Mouse (Mus musculus) MEL (cell line): Measurements from ENCODE around the gene Snf8. TPM values are rescaled to one million over a fixed set of nuclear protein-coding genes. Genes with fewer than 3 reads are reported as not detected.

ENCODE experiments used
- DNase-seq: peaks from one replicate; pipeline ENCODE4 v3.0.0; 2011; ENCODE audit warnings: low read depth, low spot score
- H3K27ac ChIP-seq: 2 replicates; pipeline ENCODE4 v1.5.1; 2012; ENCODE audit warnings: low read depth, mild to moderate bottlenecking, control low read depth, low read length, moderate library complexity; ENCODE audit not compliant: control insufficient read depth
- H3K27me3 ChIP-seq, 2 experiments: fragments of 150-350 bp in 1 of 2; sonication (generic) in 1 of 2; 2 replicates each; pipeline ENCODE4 v1.6.1; 2012; ENCODE audit warnings: low read length in 2 of 2, mild to moderate bottlenecking in 2 of 2, improper control_type of control experiment in 1 of 2, moderate library complexity in 1 of 2; ENCODE audit not compliant: insufficient read depth in 2 of 2, control insufficient read depth in 1 of 2
- H3K36me3 ChIP-seq, 2 experiments: 2 replicates each; pipeline ENCODE4 v1.6.1; 2012 to 2014; ENCODE audit warnings: low read length in 2 of 2, improper control_type of control experiment in 1 of 2, inconsistent platforms in 1 of 2, mild to moderate bottlenecking in 1 of 2; ENCODE audit not compliant: insufficient read depth in 2 of 2, control insufficient read depth in 1 of 2
- H3K4me1 ChIP-seq, 2 experiments: fragments of 150-350 bp in 1 of 2; sonication (generic) in 1 of 2; 2 replicates each; pipeline ENCODE4 v1.6.1; 2012; ENCODE audit warnings: low read length in 2 of 2, improper control_type of control experiment in 1 of 2, mild to moderate bottlenecking in 1 of 2; ENCODE audit not compliant: insufficient read depth in 2 of 2, control insufficient read depth in 1 of 2
- H3K4me3 ChIP-seq, 2 experiments: fragments of 150-350 bp in 1 of 2; sonication (generic) in 1 of 2; 2 replicates each; pipeline ENCODE4 v1.5.1; 2012; ENCODE audit warnings: low read depth in 2 of 2, low read length in 2 of 2, mild to moderate bottlenecking in 2 of 2, moderate library complexity in 2 of 2, control low read depth in 1 of 2, improper control_type of control experiment in 1 of 2; ENCODE audit not compliant: control insufficient read depth in 1 of 2, insufficient read depth in 1 of 2
- H3K79me2 ChIP-seq: 2 replicates; pipeline ENCODE4 v1.6.1; 2012; ENCODE audit warnings: mild to moderate bottlenecking, low read length, moderate library complexity; ENCODE audit not compliant: control insufficient read depth, poor library complexity, insufficient read depth
- H3K9ac ChIP-seq: 2 replicates; pipeline ENCODE4 v1.6.1; 2012; ENCODE audit warnings: low read depth, mild to moderate bottlenecking, control low read depth, low read length, moderate library complexity; ENCODE audit not compliant: control insufficient read depth, poor library complexity, severe bottlenecking
- H3K9me3 ChIP-seq: fragments of 150-350 bp; sonication (generic); replicated peaks from 2 replicates; pipeline ENCODE4 v1.6.1; 2012; ENCODE audit warnings: mild to moderate bottlenecking, low read length, improper control_type of control experiment, moderate library complexity; ENCODE audit not compliant: insufficient read depth
- BHLHE40 ChIP-seq: IDR thresholded peaks from 2 replicates; pipeline ENCODE4 v1.6.1; 2012; ENCODE audit warnings: low read depth, mild to moderate bottlenecking, inconsistent platforms, low read length, improper control_type of control experiment, borderline replicate concordance
- CHD1 ChIP-seq: IDR thresholded peaks from 2 replicates; pipeline ENCODE4 v1.6.1; 2012; ENCODE audit warnings: low read depth, mild to moderate bottlenecking, inconsistent platforms, low read length, improper control_type of control experiment
- CHD2 ChIP-seq: IDR thresholded peaks from 2 replicates; pipeline ENCODE4 v1.6.1; 2011; ENCODE audit warnings: low read length, improper control_type of control experiment
- CTCF ChIP-seq, 3 experiments: IDR thresholded peaks in 2 of 3; conservative IDR thresholded peaks in 1 of 3; 2 replicates each; pipeline ENCODE4 v1.5.1; 2011 to 2012; ENCODE audit warnings: low read length in 3 of 3, low read depth in 2 of 3, mild to moderate bottlenecking in 2 of 3, improper control_type of control experiment in 1 of 3, inconsistent platforms in 1 of 3, mixed read lengths in 1 of 3, moderate library complexity in 1 of 3; ENCODE audit not compliant: control insufficient read depth in 1 of 3, insufficient read depth in 1 of 3, poor library complexity in 1 of 3, severe bottlenecking in 1 of 3
- ELF1 ChIP-seq: IDR thresholded peaks from 2 replicates; pipeline ENCODE4 v1.6.1; 2014; ENCODE audit warnings: low read depth, mild to moderate bottlenecking, inconsistent platforms, low read length, improper control_type of control experiment, moderate library complexity
- EP300 ChIP-seq, 2 experiments: IDR thresholded peaks; 2 replicates each; pipeline ENCODE4 v1.6.1; 2011; ENCODE audit warnings: improper control_type of control experiment in 2 of 2, low read length in 2 of 2, low read depth in 1 of 2, mild to moderate bottlenecking in 1 of 2
- ETS1 ChIP-seq: IDR thresholded peaks from 2 replicates; pipeline ENCODE4 v1.6.1; 2012; ENCODE audit warnings: low read depth, mild to moderate bottlenecking, inconsistent platforms, low read length, improper control_type of control experiment, moderate library complexity
- GABPA ChIP-seq: IDR thresholded peaks from 2 replicates; pipeline ENCODE4 v1.6.1; 2012; ENCODE audit warnings: low read depth, mild to moderate bottlenecking, inconsistent platforms, low read length, improper control_type of control experiment, moderate library complexity
- GATA1 ChIP-seq: IDR thresholded peaks from 2 replicates; pipeline ENCODE4 v1.6.1; 2011; ENCODE audit warnings: low read depth, low read length, improper control_type of control experiment
- HCFC1 ChIP-seq: IDR thresholded peaks from 2 replicates; pipeline ENCODE4 v1.6.1; 2012; ENCODE audit warnings: low read depth, mild to moderate bottlenecking, inconsistent platforms, low read length, improper control_type of control experiment, moderate library complexity
- KAT2A ChIP-seq: conservative IDR thresholded peaks from 2 replicates; pipeline ENCODE4 v1.6.1; 2012; ENCODE audit warnings: low read depth, low read length, improper control_type of control experiment, inconsistent platforms
- MAFK ChIP-seq: IDR thresholded peaks from 2 replicates; pipeline ENCODE4 v1.6.1; 2011; ENCODE audit warnings: low read depth, mild to moderate bottlenecking, low read length, improper control_type of control experiment, borderline replicate concordance
- MAX ChIP-seq: IDR thresholded peaks from 2 replicates; pipeline ENCODE4 v1.6.1; 2011; ENCODE audit warnings: low read length, improper control_type of control experiment
- MEF2A ChIP-seq: IDR thresholded peaks from 2 replicates; pipeline ENCODE4 v1.6.1; 2014; ENCODE audit warnings: low read depth, mild to moderate bottlenecking, inconsistent platforms, low read length, improper control_type of control experiment; ENCODE audit not compliant: poor library complexity, insufficient replicate concordance, severe bottlenecking; ENCODE audit errors: extremely low read depth
- MYB ChIP-seq: IDR thresholded peaks from 2 replicates; pipeline ENCODE4 v1.6.1; 2011; ENCODE audit warnings: mild to moderate bottlenecking, low read depth, low read length, improper control_type of control experiment
- MYC ChIP-seq: IDR thresholded peaks from 2 replicates; pipeline ENCODE4 v1.6.1; 2011; ENCODE audit warnings: low read depth, mild to moderate bottlenecking, low read length, improper control_type of control experiment, moderate library complexity
- NELFE ChIP-seq: IDR thresholded peaks from 2 replicates; pipeline ENCODE4 v1.6.1; 2011; ENCODE audit warnings: low read depth, low read length, improper control_type of control experiment
- NRF1 ChIP-seq: IDR thresholded peaks from 2 replicates; pipeline ENCODE4 v1.6.1; 2014; ENCODE audit warnings: low read depth, mild to moderate bottlenecking, inconsistent platforms, low read length, improper control_type of control experiment, moderate library complexity; ENCODE audit not compliant: poor library complexity, insufficient read depth, severe bottlenecking
- POLR2AphosphoS5 ChIP-seq: IDR thresholded peaks from 2 replicates; pipeline ENCODE4 v1.6.1; 2012; ENCODE audit warnings: low read depth, borderline replicate concordance, mild to moderate bottlenecking, inconsistent platforms, low read length, moderate library complexity, mixed read lengths
- RCOR1 ChIP-seq: IDR thresholded peaks from 2 replicates; pipeline ENCODE4 v1.6.1; 2012; ENCODE audit warnings: low read depth, mild to moderate bottlenecking, inconsistent platforms, low read length, improper control_type of control experiment
- SIN3A ChIP-seq: IDR thresholded peaks from 2 replicates; pipeline ENCODE4 v1.6.1; 2012; ENCODE audit warnings: low read length, improper control_type of control experiment, inconsistent platforms
- TBP ChIP-seq: IDR thresholded peaks from 2 replicates; pipeline ENCODE4 v1.8.0; 2011; ENCODE audit warnings: low read depth, low read length, improper control_type of control experiment
- TCF12 ChIP-seq: IDR thresholded peaks from 2 replicates; pipeline ENCODE4 v1.6.1; 2014; ENCODE audit warnings: low read depth, mild to moderate bottlenecking, inconsistent platforms, low read length, improper control_type of control experiment, moderate library complexity
- USF2 ChIP-seq, 2 experiments: IDR thresholded peaks; 2 replicates each; pipeline ENCODE4 v1.6.1; 2011 to 2012; ENCODE audit warnings: improper control_type of control experiment in 2 of 2, low read length in 2 of 2, borderline replicate concordance in 1 of 2, inconsistent platforms in 1 of 2, low read depth in 1 of 2, mild to moderate bottlenecking in 1 of 2; ENCODE audit not compliant: insufficient read depth in 1 of 2
- ZC3H11A ChIP-seq: IDR thresholded peaks from 2 replicates; pipeline ENCODE4 v1.6.1; 2012; ENCODE audit warnings: low read depth, mild to moderate bottlenecking, inconsistent platforms, low read length, improper control_type of control experiment
- ZKSCAN1 ChIP-seq: IDR thresholded peaks from 2 replicates; pipeline ENCODE4 v1.6.1; 2012; ENCODE audit warnings: low read depth, mild to moderate bottlenecking, inconsistent platforms, low read length, improper control_type of control experiment, moderate library complexity
- polyA plus RNA-seq, 2 experiments: library from polyadenylated mRNA; stranded (reverse) in 1 of 2; unstranded in 1 of 2; fragments of >175 nt in 1 of 2; fragments of >200 nt in 1 of 2; gene quantifications; 2 replicates each; pipeline versions ENCODE4 v1.2.1 to v1.2.4; 2012; ENCODE audit warnings: low replicate concordance in 2 of 2, low read depth in 1 of 2; ENCODE audit not compliant: insufficient read length in 2 of 2, insufficient read depth in 1 of 2, missing spikeins in 1 of 2
- total RNA-seq: library from RNA; depleted of rRNA; stranded (reverse); fragments of 300-350 nt; gene quantifications from 2 replicates; pipeline ENCODE4 v1.2.3, GENCODE M21; 2012

Snf8 gene
- total and polyA plus RNA-seq, 3 experiments = 135 to 183 TPM; not detected in 1

- peak; percentile 9; the same call in 1 of the 2 replicates for TF ChIP-seq MEF2A
- no peak for TF ChIP-seq POLR2AphosphoS5
- no peak for TF ChIP-seq CTCF (IDR thresholded peaks at IDR 0.05 in 2 of 3, conservative IDR thresholded peaks at IDR 0.05 in 1 of 3; ENCODE audit: control insufficient read depth in 1 of 3, insufficient read depth in 1 of 3, low read depth in 2 of 3, low read length in 3 of 3, poor library complexity in 1 of 3, severe bottlenecking in 1 of 3)
- TF ChIP-seq EP300 (IDR thresholded peaks at IDR 0.05; ENCODE audit: low read depth in 1 of 2, low read length in 2 of 2) = peak; percentile 55 to 68; a peak in 3 of 4 replicates
- peak; percentile 76 for TF ChIP-seq MAX
- TF ChIP-seq CHD2 = no peak
Observed at GRCm38 (mm10) chr11:95987854-95988447, 46.7 kb upstream of the Snf8 start (continued).

GRCm38 (mm10) chr11:95988533-95988932 lies 46.2 kb upstream of the Snf8 start:
- no peaks in the 10 kb centered on the region for H3K9me3 ChIP-seq
- peaks cover 0 to 14% of the 10 kb centered on the region in 2 experiments; a peak in 2 of 4 replicates for H3K36me3 ChIP-seq
- DNase-seq = peak; percentile 78
- H3K27me3 ChIP-seq = no peaks in the 10 kb centered on the region
- H3K9ac ChIP-seq = peak overlapping the region; percentile 30
- H3K4me3 ChIP-seq = peak overlapping the region; percentile 14 to 38; a peak in 2 of 4 replicates
- peak in 1 of 2 experiments; percentile 29; a peak in 1 of 4 replicates for TF ChIP-seq EP300 (IDR thresholded peaks at IDR 0.05; ENCODE audit: low read depth in 1 of 2, low read length in 2 of 2)
- TF ChIP-seq KAT2A = no peak
- TF ChIP-seq TCF12 = 0 out of 2 replicates have a peak, but pooled peaks have one; percentile 9
- no peak for TF ChIP-seq ZC3H11A
- peak; percentile 32; the same call in 1 of the 2 replicates for TF ChIP-seq SIN3A
- 0 out of 2 replicates have a peak, but pooled peaks have one; percentile 26 for TF ChIP-seq BHLHE40
- TF ChIP-seq TBP = 0 out of 2 replicates have a peak, but pooled peaks have one; percentile 15
- TF ChIP-seq ELF1 = no peak
- TF ChIP-seq MEF2A = no peak
- no peak for TF ChIP-seq MYB
- TF ChIP-seq HCFC1 = no peak
- no peaks in the 10 kb centered on the region for H3K79me2 ChIP-seq
- peaks cover 9 to 14% of the 10 kb centered on the region in 2 experiments for H3K4me1 ChIP-seq
- peak overlapping the region; percentile 32; the same call in 1 of the 2 replicates for H3K27ac ChIP-seq

GRCm38 (mm10) chr11:95989864-95990263 lies 44.8 kb upstream of the Snf8 start:
- H3K4me1 ChIP-seq = peaks cover 9 to 14% of the 10 kb centered on the region in 2 experiments
- peaks cover 0 to 14% of the 10 kb centered on the region in 2 experiments; a peak in 2 of 4 replicates for H3K36me3 ChIP-seq
- H3K9me3 ChIP-seq = no peaks in the 10 kb centered on the region
- H3K27me3 ChIP-seq = peaks cover 0 to 3% of the 10 kb centered on the region in 2 experiments; a peak in 2 of 4 replicates
- no peak overlapping the region for H3K9ac ChIP-seq
- H3K4me3 ChIP-seq = no peak overlapping the region
- no peak overlapping the region for H3K27ac ChIP-seq
- DNase-seq = no peak
- H3K79me2 ChIP-seq = no peaks in the 10 kb centered on the region
- TF ChIP-seq EP300 (IDR thresholded peaks at IDR 0.05; ENCODE audit: low read depth in 1 of 2, low read length in 2 of 2) = no peak
- TF ChIP-seq CHD1 = no peak
- TF ChIP-seq NRF1 = no peak
- TF ChIP-seq ETS1 = no peak
- TF ChIP-seq TCF12 = no peak
- TF ChIP-seq NELFE = no peak
- TF ChIP-seq MAFK = no peak
- no peak for TF ChIP-seq TBP
- no peak for TF ChIP-seq HCFC1
- TF ChIP-seq USF2 (IDR thresholded peaks at IDR 0.05; ENCODE audit: borderline replicate concordance in 1 of 2, insufficient read depth in 1 of 2, low read depth in 1 of 2, low read length in 2 of 2) = no peak
- no peak for TF ChIP-seq GATA1
- TF ChIP-seq RCOR1 = no peak
- TF ChIP-seq MYC = no peak
- no peak for TF ChIP-seq ZKSCAN1
- no peak for TF ChIP-seq MEF2A
- no peak for TF ChIP-seq POLR2AphosphoS5
- TF ChIP-seq GABPA = no peak
